Mouse (Mus musculus) testis, adult 2 months (tissue): ENCODE results near the gene Hoxc13.

Experiments used
- CTCF ChIP-seq: fragments of 200-500 bp; IDR thresholded peaks from 2 replicates; pipeline ENCODE4 v1.5.1; 2012; ENCODE audit warnings: low read depth, mild to moderate bottlenecking, inconsistent platforms, low read length, moderate library complexity; ENCODE audit not compliant: control insufficient read depth, insufficient read depth, insufficient replicate concordance
- POLR2A ChIP-seq: fragments of 200-500 bp; IDR thresholded peaks from 2 replicates; pipeline ENCODE4 v1.6.1; 2012; ENCODE audit warnings: low read depth, mild to moderate bottlenecking, inconsistent platforms, low read length, moderate library complexity; ENCODE audit not compliant: control insufficient read depth

DNA sequence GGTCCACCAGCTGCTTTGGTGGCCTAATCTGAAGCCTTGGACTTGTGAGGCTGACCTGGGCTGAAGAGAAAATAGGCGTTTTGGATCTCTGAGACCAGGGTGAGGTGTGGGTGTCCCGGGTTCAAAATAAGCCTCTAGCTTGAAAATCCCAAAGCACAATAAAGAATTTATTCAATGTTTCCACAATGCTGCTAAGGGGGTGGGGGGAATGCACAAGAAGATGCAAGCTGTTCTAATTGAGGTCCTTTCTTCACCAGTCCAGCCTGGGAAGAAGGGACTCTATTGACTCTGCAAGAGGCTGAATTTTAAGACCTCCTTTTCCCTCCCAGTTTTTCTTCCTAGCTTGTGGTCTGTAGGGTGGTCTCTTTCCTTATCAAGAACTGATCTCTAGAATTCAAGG is 30.0 kb downstream of the Hoxc13 start:
- TF ChIP-seq CTCF (no peak), POLR2A (no peak)
